Mouse (Mus musculus): ENCODE results near the gene Lrrc59.
"Not testable (repeated sequence)": the region's sequence is repeated elsewhere in the genome, so short reads cannot be mapped to it uniquely, and the experiment has no call there.

The Lrrc59 gene

DNA sequence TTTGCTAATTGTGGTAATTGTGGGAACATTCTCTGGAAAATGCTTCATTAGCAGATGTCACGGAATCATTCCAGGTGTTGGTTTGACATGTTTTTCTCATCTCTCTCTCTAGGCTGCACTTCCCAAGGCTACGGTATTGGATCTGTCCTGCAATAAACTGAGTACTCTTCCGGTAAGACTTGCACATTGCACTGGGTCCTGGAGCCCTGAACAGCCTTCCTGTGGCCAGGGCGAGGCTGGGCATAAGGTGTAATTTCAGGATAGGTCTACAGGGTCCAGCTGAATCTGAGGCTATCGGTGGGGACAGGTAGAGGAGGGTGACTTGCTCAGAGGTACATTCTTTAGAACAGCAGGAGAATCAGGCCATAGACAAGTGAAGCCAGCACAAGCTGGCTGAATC, 2.4 kb downstream of the Lrrc59 start:
- DNase-seq: no peak

DNA sequence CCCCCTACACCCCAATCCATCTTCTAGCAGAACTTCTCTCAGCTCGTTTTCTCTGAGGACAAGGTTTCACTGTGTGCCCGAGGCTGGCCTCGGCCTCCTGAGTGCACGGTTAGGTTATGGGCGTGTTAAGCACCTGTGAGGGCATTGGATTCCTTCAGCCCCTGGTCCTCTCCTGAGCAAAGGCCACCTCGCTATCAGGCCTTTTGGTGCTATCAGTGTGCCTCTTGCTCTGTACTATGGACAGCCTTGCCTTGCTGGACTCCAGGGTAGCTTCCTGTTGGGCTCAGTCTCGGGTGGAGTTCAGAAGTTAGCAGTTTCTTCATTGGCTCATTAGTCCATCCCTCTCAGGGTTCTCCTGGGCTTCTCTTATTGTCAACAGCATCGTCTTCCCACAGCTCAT, 3.4 kb downstream of the Lrrc59 start:
- no peak for DNase-seq

DNA sequence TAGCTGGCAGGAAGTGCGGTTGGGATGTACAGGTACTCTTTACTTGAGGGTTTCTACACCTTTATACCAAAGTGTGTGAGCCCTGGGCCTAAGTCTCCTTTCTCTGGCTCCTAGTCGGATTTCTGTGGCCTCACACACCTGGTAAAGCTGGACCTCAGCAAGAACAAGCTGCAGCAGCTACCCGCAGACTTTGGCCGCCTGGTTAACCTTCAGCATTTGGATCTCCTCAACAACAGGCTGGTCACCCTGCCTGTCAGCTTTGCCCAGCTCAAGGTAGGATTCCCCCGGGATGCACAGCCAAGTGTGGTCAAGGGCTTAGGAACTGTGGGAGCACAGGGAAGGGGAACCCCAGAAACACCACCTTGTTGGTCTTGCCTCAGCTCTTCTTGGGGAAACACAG, 4.9 kb downstream of the Lrrc59 start:
- peak; percentile 79 for DNase-seq

DNA sequence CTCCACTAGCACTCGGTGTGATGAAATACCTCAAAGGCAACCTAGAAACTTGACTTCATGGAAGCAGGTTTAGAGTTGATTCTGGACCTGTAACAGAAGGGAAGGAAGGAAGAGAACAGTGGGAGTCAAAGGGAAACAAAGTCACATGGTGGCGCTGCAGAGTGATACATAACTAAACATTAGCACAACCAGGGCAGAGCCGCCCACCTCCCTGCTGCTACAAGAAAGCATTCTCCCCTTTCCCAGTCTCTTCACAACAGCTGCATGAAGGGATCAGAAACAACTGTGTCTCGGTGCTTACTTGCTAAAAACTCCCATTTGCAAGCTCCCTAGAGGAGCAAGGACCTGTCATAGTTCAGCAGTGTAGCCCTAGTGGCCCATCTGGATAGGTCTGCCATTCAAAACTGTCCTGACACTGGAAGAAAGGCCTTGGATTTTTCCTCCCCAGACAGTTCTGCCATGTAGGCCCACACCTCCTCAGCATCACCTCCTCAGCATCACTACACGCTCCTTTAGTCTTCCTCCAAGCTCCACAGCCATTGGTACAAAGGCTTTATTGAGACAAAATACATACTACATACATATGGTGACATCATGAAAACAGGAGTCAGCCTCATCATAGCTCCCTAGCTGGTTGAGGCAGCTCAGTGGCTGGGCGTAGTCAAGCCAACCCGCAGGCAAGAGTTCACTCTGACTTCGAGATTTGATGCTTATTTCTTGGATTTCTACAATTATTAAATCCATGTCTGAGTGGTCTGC, 15.1 kb downstream of the Lrrc59 start:
- no peak for DNase-seq

- DNase-seq: no peak
Observed at GRCm38 (mm10) chr11:94646457-94646856, 16.9 kb downstream of the Lrrc59 start.

GRCm38 (mm10) chr11:94651241-94651640, 21.7 kb downstream of the Lrrc59 start:
- DNase-seq: not testable (repeated sequence)

DNA sequence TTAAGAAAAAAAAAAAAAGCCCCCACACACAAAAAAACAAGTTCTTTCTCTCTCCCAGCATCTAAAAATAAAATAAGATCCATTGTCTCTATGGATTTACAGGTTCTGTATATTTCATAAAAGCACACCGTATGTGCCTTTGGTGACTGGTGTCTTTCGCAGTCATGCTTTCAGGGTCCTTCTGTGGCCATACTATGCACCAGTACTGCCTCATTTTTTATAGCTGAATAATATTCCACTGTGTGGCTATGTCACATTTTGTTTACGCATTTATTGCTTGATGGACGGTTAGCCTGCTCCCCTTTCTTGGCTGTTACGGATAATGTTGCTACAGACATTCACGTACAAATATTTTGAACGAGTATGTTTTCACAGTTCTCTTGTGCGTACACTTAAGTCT, 23.4 kb downstream of the Lrrc59 start:
- DNase-seq: no peak

DNA sequence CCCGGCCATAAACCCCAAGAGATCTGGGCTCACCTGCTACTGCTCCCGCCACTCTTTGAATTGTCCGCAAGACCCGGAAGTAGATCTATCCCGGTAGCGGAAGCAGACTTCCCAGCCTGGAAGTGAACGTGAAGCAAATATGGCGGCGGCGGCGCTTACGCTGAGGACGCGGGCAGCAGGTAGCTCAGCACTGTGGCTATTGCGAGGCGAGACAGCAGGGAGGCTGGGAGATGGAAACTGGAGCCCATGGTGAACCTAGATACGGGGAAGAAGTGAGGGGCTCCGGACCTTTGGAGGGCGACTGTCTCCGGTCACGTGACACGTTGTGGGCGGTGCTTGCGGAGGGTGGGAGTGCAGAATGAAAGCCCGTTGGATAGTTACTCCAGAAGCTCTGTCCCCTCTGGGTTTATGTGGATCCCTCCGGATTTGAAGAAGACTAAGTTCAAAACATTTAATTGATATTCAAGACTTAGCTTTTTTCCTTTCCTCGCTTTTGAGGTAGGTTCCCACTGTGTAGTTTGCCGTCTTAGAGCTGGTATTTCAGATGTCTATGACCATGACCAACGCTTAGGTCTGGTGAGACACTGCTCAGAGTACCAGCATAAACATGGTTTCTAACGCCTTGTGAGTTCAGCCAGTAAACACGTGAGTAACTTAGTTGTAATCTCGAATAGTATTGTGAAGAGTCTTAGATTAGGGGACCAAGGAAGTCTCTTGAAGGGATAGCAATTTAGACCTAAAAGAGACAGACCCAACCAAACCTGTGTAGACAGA, 24.3 kb downstream of the Lrrc59 start, which contains the start of the genes Mrpl27 and Eme1:
Gene Mrpl27 (plus strand): TSS at position 105 of the 774 bp plus-strand sequence.
Gene Eme1 (minus strand): TSS at position 302 of the 774 bp plus-strand sequence.
- DNase-seq: peak; percentile 87

DNA sequence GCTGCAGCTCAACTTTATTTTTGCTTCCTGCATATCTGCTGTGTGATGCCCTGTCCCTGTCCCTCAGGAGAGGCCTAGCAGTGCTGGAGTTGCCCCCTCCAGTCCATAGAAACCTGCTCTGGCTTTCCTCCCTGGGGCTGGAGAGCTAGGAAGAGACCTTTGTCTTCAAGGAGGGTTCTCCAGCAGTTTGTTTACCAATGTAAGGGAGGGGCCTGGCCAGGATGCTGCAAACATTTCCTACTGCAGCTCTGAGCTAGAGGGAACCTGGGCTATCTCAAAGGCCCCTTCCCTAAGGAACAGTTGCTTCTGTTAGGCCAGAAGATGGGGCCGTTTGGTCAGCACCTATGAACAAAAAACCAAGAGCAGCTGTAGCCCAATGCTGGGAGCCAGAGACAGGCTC, 31.8 kb downstream of the Lrrc59 start:
- DNase-seq: no peak

GRCm38 (mm10) chr11:94665281-94665680, 35.7 kb downstream of the Lrrc59 start:
- DNase-seq: peak; percentile 73

DNA sequence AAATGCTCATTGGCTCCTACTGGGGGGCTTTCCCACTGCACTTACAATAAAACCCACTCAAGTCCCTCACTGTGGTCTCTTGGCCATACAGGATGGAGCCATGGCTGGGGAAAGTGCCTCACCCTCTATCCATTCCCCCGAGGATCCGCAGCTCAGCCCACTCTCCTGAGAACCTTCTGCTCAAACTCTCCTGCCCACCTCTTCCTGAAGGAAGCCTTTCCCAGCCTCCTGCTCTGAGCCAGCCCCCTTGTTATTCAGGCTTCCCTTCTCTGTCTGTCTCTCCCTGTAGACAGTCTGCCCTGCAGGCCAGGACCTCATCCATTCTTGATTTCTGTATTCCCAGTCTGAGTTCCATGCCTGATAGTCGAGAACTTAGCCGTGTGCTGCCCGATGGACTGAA, 45.4 kb downstream of the Lrrc59 start:
- no peak for DNase-seq

DNA sequence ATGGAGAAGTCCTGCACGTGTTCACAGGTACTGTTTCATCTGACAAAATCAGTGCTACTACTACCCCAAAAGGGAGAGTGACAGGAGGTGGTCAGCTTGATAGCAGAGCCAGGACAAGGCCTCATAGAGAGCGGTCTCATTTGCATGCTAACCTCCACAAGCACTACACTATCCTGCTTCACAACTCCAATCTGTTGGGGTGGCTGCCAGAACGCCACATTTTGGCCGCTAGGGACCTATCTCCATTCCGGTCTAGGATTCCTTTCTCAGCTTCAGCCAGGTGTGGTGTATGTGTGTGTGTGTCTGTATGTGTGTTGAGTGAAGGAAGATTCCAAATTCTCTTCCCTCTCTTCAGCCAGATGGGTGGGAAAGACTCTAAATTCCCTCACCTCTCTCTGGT, 45.9 kb downstream of the Lrrc59 start:
- DNase-seq: no peak

DNA sequence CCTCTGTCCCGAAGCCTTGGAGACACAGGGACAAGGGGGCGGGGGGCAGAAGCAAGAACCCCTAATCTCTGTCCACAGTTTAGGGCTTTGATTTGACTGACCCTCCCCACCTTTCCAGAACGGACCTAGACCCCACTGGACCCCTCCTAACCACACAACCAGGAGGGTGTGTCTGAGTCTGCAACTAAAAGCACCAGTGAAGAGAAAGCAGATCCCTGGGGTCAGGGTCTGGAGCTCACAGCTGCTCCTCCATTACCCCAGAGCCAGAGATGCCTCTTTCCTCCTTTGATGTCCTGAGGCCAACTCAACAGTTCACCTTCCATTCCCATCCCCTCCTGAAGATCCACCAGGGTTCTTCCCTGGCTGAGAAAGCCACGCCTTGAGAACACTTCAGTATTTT, 46.7 kb downstream of the Lrrc59 start:
- no peak for DNase-seq

- DNase-seq: peak; percentile 89
Observed at GRCm38 (mm10) chr11:94676754-94677606, 47.4 kb downstream of the Lrrc59 start, which contains the start of gene Xylt2. TSS of gene Xylt2 (minus strand) at chr11:94677515.

DNA sequence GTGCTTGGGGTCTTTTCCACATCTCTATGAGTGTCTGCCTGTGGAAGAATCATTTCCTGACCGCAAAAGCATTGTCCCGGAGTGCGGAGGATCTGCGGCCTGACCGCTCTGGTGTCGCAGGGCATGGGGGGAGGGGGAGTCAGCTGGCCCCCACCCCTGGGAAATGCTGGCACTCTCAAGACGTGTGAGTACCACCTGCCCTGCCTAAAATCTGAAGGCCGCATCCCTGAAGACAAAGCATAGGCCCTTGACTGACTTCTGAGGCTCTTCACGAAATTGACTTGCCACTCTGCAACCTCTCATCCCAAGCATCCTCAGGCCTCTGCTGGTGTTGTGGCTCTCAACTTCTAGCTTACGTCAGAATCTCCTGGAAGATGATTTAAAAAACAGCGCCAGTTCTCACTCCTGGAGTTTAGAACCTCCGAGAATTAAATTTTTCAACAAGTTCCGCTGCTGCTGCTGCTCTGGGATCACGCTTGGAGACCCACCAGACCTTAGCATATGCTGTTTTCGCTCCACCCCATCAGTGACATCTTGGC, 48.1 kb downstream of the Lrrc59 start:
- DNase-seq: no peak

DNA sequence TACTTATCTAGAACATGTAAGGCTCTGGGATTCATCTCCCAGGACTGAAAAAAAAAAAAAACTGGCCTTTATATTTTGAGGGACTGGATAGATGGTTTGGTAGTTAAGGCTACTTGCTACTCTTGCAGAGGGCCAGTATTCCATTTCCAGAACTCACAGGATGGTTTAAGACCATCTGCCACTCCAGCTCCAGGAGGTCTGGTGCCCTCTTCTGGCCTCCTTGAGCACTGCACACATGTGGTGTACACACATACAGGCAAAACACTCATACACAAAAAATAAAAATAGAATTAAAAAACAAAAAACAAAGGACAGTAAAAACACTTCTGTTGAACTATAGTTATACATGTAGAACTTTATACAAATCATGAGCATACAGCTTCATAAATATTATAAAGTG, 51.1 kb downstream of the Lrrc59 start:
- no peak for DNase-seq

DNA sequence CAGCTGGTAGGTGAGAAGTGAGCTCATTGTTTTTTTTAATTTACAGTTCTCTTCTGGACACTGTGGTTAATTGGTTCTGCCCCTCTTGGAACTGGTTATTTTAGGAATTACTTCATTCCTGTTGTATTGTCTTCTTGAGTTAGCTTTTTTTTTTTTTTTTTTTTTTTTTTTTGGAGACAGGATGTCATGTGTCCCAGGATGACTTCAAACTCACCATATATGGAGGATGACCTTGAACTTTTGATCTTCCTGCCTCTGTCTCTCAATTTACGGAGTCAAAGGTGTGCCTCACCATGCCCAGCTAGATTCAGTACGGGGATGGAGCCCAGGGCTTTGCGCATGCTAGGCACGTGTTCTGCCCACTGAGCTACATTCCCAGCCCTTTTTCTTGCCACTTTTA, 52.1 kb downstream of the Lrrc59 start:
- no peak for DNase-seq

GRCm38 (mm10) chr11:94682427-94682826, 52.9 kb downstream of the Lrrc59 start:
- no peak for DNase-seq

GRCm38 (mm10) chr11:94687178-94687577, 57.6 kb downstream of the Lrrc59 start:
- no peak for DNase-seq

GRCm38 (mm10) chr11:94692502-94692901, 62.9 kb downstream of the Lrrc59 start:
- not testable (repeated sequence) for DNase-seq

Data from kidney, adult 11 months (tissue).